Mouse (Mus musculus): ENCODE results near the gene Ecm1.
A peak's percentile ranks its signal among the peaks of the same experiment; 100 is the strongest.

DNA sequence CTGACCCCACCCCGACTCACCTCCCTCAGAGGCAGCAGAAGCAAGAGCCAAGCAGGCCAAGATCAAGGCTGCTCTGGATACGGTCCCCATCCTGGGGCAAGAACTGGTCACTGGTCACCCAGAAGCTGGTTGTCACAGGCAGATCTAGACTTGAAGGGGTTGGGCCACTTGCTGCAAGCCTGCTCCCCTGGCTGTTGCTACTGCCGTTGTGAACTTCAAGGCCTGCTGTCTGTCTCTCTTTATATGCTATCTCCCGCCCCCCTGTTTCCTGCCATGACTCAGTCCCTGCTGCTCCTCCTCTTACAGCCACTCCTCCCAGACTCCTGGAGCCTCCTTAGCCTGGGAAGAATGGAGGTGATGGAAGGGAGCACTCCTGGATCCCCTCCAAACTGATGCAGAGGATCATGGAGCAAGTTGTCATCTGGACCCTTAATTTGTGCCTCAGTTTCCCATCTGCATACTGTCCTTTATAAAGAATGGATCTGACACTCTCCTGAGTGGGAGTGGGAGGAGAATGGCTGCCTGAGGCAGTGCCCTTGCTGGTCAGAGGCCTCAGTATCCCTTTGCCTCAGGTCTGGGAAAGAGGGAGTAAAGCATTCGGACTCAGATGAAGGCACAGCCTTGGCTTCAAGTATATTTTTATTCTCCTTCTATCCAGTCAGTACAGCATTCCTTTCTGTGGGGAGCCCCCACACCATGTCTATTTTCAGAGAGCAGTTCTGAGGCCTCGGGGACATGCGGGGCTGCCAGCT is at the start of gene Ecm1:
- TF ChIP-seq CTCF (IDR thresholded peaks at IDR 0.05; ENCODE audit: insufficient read depth, low read length) (no peak), POLR2A (IDR thresholded peaks at IDR 0.05; ENCODE audit: borderline replicate concordance, extremely low read depth, low read depth, low read length) (peak; percentile 95; the same call in 1 of the 2 replicates)

Measured in lung, adult 2 months (tissue).